Mouse (Mus musculus) hindbrain, embryonic 12.5 days (tissue): ENCODE results near the gene Dnmbp. TPM values are rescaled to one million over a fixed set of nuclear protein-coding genes. Genes with fewer than 3 reads are reported as not detected.
"Not testable (repeated sequence)": the region's sequence is repeated elsewhere in the genome, so short reads cannot be mapped to it uniquely, and the experiment has no call there.

Experiments
- ATAC-seq: fragments of 200-750 bp; cut with Nextera tagmentation; 2 replicates; pipeline ENCODE4 v1.8.0; 2017; ENCODE audit warnings: moderate TSS enrichment; ENCODE audit not compliant: low FRiP score
- H3K27ac ChIP-seq: fragments of 300-500 bp; sonication (generic); 2 replicates; pipeline ENCODE4 v1.5.1; 2016; ENCODE audit warnings: mild to moderate bottlenecking
- H3K27me3 ChIP-seq: fragments of 300-500 bp; sonication (generic); 2 replicates; pipeline ENCODE4 v1.6.1; 2016; ENCODE audit warnings: mild to moderate bottlenecking
- H3K36me3 ChIP-seq: fragments of 300-500 bp; sonication (generic); 2 replicates; pipeline ENCODE4 v1.6.1; 2016; ENCODE audit warnings: mild to moderate bottlenecking
- H3K4me1 ChIP-seq: fragments of 300-500 bp; sonication (generic); 2 replicates; pipeline ENCODE4 v1.6.1; 2016
- H3K4me2 ChIP-seq: fragments of 300-500 bp; sonication (generic); replicated peaks from 2 replicates; pipeline ENCODE4 v1.6.1; 2016; ENCODE audit warnings: mild to moderate bottlenecking
- H3K4me3 ChIP-seq: fragments of 300-500 bp; sonication (generic); 2 replicates; pipeline ENCODE4 v1.5.1; 2016; ENCODE audit warnings: mild to moderate bottlenecking
- H3K9ac ChIP-seq: fragments of 300-500 bp; sonication (generic); 2 replicates; pipeline ENCODE4 v1.6.1; 2016; ENCODE audit warnings: mild to moderate bottlenecking, moderate library complexity
- H3K9me3 ChIP-seq: fragments of 300-500 bp; sonication (generic); replicated peaks from 2 replicates; pipeline ENCODE4 v1.6.1; 2016; ENCODE audit warnings: mild to moderate bottlenecking
- WGBS: fragments of 180-500 bp; shearing (Covaris S2); methylation state at CpG from one replicate; pipeline ENCODE4 v1.1.7; 2016; 5-methylcytosine and 5-hydroxymethylcytosine counted together
- polyA plus RNA-seq: library from polyadenylated mRNA; unstranded; fragments of >200 nt; fragmentation: Nextera tagmentation; extraction: Ambion mirVana; gene quantifications from 2 replicates; pipeline ENCODE4 v1.2.1, GENCODE M21; 2016

The Dnmbp gene
- polyA plus RNA-seq, 1 experiment from 2014 or later = 16.9 TPM

DNA sequence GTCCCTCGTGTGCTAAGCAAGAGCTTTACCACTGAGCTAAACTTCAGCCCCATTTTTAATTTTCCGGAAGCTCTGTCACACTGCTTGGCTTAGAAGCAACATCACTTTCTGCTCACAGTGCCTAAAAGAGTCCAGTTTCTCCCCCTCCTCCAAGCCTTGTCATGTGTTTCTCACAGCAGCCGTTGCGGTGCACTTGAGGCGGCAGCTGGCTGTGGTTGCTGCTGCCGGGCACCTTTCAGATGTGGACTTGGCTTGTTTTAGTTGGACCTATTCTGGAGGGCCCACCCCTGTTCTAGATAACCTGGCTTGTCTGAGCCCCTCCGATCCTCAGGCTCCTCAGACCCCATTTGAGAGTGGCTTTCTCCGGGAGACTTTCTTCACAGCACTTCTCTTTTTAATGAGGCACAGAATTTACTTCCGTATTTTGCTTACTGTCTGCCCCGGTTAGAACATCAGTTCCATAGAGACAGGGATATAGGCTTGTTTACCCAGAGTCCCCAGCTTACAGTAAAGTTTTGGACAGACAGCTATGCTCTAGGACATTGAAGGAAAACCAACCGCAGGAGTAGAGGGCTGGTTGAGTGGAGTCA is 25.6 kb upstream of the Dnmbp start:
- H3K4me1 ChIP-seq = peaks cover 3% of the 10 kb centered on the region; the same call in 1 of the 2 replicates
- no peaks in the 10 kb centered on the region for H3K9me3 ChIP-seq
- no peak overlapping the region for H3K4me2 ChIP-seq
- H3K27me3 ChIP-seq = no peaks in the 10 kb centered on the region
- no peak overlapping the region for H3K9ac ChIP-seq
- no peak overlapping the region for H3K27ac ChIP-seq
- no peak overlapping the region for H3K4me3 ChIP-seq
- WGBS = 86% methylated on average over 11 of the region's 11 CpGs
- H3K36me3 ChIP-seq = no peaks in the 10 kb centered on the region
- ATAC-seq = no peak

DNA sequence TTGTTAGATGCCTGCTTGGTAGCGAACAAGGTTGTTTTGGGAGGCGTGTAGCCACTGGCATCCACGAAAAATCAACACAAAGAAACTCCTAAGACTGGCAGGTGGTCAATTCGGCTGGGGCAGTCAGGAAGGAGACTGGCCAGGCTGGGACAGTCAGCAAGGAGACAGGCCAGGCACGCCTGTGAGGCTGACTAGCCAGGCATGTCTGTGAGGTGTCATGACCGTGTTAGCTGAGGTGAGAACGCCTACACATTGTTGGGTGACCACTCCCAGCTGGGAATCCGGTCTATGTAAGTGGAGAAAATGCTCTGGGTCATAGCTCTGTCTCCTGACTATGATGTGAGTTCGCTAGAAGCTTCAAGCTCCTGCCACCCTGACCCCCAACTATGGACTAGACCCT is 22.8 kb upstream of the Dnmbp start:
- Histone ChIP-seq H3K4me3 (no peak overlapping the region), H3K9me3 (no peaks in the 10 kb centered on the region), H3K9ac (no peak overlapping the region), H3K4me2 (no peak overlapping the region), H3K27me3 (no peaks in the 10 kb centered on the region), H3K27ac (no peak overlapping the region), H3K36me3 (no peaks in the 10 kb centered on the region), H3K4me1 (no peaks in the 10 kb centered on the region)
- 68% methylated on average over 9 of the region's 9 CpGs for WGBS
- ATAC-seq = no peak

DNA sequence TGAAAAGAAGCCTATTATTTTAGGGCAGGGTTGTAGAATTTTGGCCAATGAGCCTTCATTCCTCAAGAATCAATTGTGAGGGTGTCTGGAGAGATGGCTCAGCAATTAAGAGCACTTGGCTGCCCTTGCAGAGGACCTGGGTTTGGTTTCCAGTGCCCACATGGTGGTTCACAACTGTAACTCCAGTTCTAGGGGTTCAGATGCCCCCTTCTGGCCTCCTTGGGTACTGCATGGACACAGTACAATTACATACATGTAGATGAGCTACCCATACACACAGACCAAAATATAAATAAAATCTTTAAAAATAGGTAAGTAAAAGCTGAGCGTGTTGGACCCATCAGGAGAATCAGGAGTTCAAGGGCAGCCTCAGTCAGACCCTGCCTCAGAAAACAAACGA is 21.2 kb upstream of the Dnmbp start:
- 71% methylated on average over 2 of the region's 2 CpGs for WGBS

DNA sequence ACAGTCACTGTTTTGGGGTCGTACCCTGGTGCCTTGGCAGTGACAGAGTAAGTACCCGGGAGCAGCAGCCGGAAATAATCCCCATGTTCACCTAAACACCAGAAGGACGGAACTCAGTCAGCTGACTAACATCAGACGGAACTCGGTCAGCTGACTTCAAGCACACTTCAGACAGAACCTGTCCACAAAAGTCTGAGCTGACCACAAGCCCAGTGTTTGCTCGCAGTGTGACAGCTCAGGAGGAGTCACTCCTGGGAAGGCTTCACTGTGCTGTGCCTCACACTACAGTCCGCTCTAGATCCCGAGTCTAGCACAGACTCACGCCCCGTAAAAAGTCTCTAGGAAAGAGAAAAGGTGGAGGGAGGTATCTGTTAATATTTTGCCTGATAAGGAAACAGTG is 20.0 kb upstream of the Dnmbp start:
- Histone ChIP-seq H3K4me3 (no peak overlapping the region), H3K9ac (no peak overlapping the region), H3K36me3 (no peaks in the 10 kb centered on the region), H3K4me2 (no peak overlapping the region), H3K4me1 (no peaks in the 10 kb centered on the region), H3K27ac (no peak overlapping the region), H3K27me3 (no peaks in the 10 kb centered on the region), H3K9me3 (no peaks in the 10 kb centered on the region)
- ATAC-seq = no peak
- WGBS = 90% methylated on average over 11 of the region's 11 CpGs

More for the DNA sequence above, 21.2 kb upstream of the Dnmbp start:
- no peaks in the 10 kb centered on the region for H3K9me3 ChIP-seq
- H3K4me1 ChIP-seq = no peaks in the 10 kb centered on the region
- no peak overlapping the region for H3K27ac ChIP-seq
- no peak for ATAC-seq
- no peaks in the 10 kb centered on the region for H3K36me3 ChIP-seq
- no peak overlapping the region for H3K4me2 ChIP-seq
- H3K27me3 ChIP-seq = no peaks in the 10 kb centered on the region
- no peak overlapping the region for H3K9ac ChIP-seq
- no peak overlapping the region for H3K4me3 ChIP-seq

DNA sequence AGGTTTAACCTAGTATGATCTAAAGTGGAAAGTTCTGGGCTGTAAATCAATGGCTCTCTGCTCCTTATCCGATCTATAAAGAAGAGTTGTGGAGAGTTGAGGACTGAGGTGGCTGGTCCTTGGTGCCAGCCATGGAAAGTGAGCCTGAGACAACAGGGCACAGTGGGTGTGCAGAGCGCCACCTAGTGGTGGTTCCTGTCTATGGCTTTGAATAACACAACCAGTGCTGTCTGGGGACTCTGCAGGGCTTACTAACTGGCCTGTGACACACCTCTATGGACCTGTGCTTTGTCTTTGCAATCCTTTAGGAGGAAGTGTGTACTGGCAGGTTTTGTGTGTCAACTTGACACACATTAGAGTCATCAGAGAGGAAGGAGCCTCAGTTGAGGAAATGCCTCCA is 19.2 kb upstream of the Dnmbp start:
- Histone ChIP-seq H3K4me3 (no peak overlapping the region), H3K4me1 (no peaks in the 10 kb centered on the region), H3K27me3 (no peaks in the 10 kb centered on the region), H3K4me2 (no peak overlapping the region), H3K36me3 (no peaks in the 10 kb centered on the region), H3K9ac (no peak overlapping the region), H3K27ac (no peak overlapping the region), H3K9me3 (no peaks in the 10 kb centered on the region)
- WGBS = 38% methylated on average over 2 of the region's 2 CpGs
- ATAC-seq = no peak

DNA sequence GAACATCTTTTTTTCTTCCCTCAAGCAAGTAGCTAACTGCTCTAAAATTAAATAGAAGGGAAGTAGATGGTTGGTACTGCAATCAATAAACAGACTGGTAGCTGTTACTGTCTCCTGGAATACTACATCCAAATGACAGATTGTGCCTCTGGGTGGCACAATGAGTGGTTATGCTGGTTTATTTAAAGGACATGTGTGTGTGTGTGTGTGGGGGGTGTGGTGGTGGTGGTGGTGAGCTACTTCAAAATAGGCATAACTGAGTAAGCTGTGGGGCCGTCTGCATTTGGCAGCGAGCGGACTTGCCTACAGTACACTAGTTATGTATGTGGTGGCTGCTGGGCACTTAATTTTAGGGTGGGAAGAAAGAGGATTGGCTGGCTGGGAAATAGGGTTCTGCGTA is 17.9 kb upstream of the Dnmbp start:
- 90% methylated on average over 4 of the region's 4 CpGs for WGBS
- Histone ChIP-seq H3K27ac (no peak overlapping the region), H3K9me3 (no peaks in the 10 kb centered on the region), H3K27me3 (no peaks in the 10 kb centered on the region), H3K4me2 (no peak overlapping the region), H3K4me3 (no peak overlapping the region), H3K4me1 (no peaks in the 10 kb centered on the region), H3K9ac (no peak overlapping the region), H3K36me3 (no peaks in the 10 kb centered on the region)
- no peak for ATAC-seq

DNA sequence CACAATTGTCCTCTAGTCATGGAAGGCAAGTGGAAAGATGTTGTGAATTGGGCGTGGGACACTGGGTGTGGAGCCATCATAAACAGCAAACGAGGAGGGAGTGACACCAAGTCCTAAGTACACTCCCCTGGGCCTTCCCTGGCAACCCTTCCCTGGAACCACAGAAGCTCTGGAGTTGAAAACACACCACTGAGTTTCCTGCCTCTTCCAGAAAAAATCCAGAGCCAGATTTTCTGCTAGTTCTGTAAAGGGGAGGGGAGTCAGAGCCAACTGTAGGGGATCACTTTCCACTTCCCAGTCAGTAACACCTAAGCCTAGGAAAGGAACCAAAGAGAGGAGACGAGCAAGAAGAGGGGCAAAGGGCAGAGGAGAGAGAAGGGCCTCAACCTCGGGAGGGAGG is 17.4 kb upstream of the Dnmbp start:
- Histone ChIP-seq H3K4me2 (no peak overlapping the region), H3K4me1 (no peaks in the 10 kb centered on the region), H3K27me3 (no peaks in the 10 kb centered on the region), H3K27ac (no peak overlapping the region), H3K4me3 (no peak overlapping the region), H3K9ac (no peak overlapping the region), H3K9me3 (no peaks in the 10 kb centered on the region), H3K36me3 (no peaks in the 10 kb centered on the region)
- 31% methylated on average over 4 of the region's 4 CpGs for WGBS
- no peak for ATAC-seq

DNA sequence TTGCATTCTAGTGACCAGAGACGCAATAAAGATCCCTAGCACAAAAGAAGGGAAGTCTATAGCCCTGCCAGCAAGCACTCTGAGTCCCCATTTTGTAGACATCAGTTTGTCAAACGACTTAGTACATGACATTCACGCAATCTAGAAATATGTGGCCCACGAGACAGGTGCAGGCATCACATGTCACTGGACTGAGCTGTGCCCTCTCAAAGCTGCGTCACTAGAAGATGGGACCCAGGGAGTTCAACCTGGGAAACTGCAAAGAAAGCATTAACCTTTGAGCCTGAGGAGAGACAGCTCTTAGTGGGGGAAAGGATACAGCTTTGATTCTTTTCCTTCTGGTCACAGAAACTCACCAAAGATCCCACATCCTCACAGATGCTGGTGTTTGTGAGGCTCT is 15.3 kb upstream of the Dnmbp start:
- H3K4me2 ChIP-seq = no peak overlapping the region
- no peaks in the 10 kb centered on the region for H3K36me3 ChIP-seq
- no peak overlapping the region for H3K9ac ChIP-seq
- H3K27ac ChIP-seq = no peak overlapping the region
- H3K4me1 ChIP-seq = no peaks in the 10 kb centered on the region
- no peak for ATAC-seq
- H3K9me3 ChIP-seq = no peaks in the 10 kb centered on the region
- no peak overlapping the region for H3K4me3 ChIP-seq
- 78% methylated on average over 5 of the region's 5 CpGs for WGBS
- H3K27me3 ChIP-seq = no peaks in the 10 kb centered on the region

DNA sequence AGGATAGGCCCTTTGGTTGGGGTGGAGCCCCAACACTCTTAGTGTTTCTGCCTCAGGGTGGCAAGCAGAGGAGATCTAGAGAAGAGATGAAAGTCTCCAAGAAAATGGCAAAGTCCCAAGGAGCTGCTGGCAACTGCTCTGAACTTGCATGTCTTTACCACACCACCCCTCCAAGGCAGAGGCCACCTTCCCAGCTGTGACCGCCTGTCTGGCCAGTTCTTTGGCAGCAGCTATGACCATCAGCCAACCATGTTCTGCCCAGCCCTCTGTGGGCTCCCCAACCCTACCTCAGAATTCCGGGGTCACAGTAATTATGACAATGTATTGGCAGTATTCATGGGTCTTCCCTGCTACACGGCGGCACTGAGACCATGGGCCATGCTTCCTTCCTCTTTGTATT is 14.9 kb upstream of the Dnmbp start:
- Histone ChIP-seq H3K9me3 (no peaks in the 10 kb centered on the region), H3K36me3 (no peaks in the 10 kb centered on the region), H3K27ac (no peak overlapping the region), H3K4me2 (no peak overlapping the region), H3K27me3 (no peaks in the 10 kb centered on the region), H3K4me1 (no peaks in the 10 kb centered on the region), H3K4me3 (no peak overlapping the region), H3K9ac (no peak overlapping the region)
- ATAC-seq = no peak
- WGBS = 82% methylated on average over 4 of the region's 4 CpGs

DNA sequence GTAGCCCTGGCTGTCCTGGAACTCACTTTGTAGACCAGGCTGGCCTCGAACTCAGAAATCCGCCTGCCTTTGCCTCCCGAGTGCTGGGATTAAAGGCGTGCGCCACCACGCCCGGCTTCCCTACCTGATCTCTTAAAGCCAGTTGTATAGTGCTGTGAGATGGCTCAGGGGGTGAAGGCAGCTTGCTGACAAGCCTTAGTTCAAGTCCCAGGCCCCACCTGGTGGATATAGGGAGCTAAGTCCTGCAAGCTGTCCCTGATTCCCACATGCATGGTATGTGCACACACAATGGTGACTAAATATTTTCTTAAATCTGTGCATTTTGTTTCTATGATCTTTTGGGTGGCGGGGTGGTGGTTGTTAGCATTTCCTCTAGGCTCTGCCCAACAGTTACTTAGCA is 12.9 kb upstream of the Dnmbp start:
- H3K9ac ChIP-seq, ATAC-seq, H3K9me3 ChIP-seq, H3K36me3 ChIP-seq, H3K27ac ChIP-seq, H3K4me2 ChIP-seq, H3K4me3 ChIP-seq, H3K27me3 ChIP-seq, H3K4me1 ChIP-seq: not testable (repeated sequence)
- WGBS = 83% methylated on average over 8 of the region's 8 CpGs

DNA sequence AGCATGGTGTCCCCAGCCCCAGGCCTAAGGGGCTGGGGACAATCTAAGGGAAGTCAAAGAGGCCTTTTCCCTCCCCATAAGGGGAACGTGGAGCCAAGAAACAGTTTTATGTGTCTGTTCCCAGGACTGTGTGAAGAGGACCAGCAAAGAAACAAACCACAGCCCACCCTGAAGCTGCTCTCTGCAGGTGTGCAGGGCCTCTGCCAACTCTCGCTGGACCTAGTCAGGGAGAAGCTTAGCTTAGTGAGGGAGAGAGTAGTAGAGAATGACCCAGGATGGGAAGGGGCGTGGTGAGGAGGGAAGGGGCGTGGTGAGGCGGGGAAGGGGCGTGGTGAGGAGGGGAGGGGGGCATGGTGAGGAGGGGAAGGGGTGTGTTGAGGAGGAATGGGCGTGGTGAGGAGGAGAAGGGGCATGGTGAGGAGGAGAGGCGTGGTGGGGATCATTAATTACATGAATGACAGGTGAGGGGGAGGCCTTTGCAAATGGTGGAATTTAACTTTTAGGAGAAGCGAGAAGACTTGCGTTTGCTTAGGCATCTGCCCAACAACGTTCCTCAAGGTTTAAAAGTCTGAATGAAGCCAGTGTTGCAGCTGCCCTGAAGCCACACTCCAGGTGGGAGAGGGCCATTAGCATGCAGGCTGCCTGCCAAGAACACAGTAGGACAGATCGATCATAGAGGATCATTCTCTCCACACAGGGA is 9.3 kb upstream of the Dnmbp start:
- H3K4me2 ChIP-seq = peak overlapping the region; percentile 1; the same call in 1 of the 2 replicates
- H3K36me3 ChIP-seq = no peaks in the 10 kb centered on the region
- peaks cover 6% of the 10 kb centered on the region for H3K4me1 ChIP-seq
- no peak overlapping the region for H3K4me3 ChIP-seq
- no peak overlapping the region for H3K27ac ChIP-seq
- no peak for ATAC-seq
- H3K9ac ChIP-seq = no peak overlapping the region
- 3% methylated on average over 11 of the region's 12 CpGs for WGBS
- no peaks in the 10 kb centered on the region for H3K9me3 ChIP-seq
- H3K27me3 ChIP-seq = no peaks in the 10 kb centered on the region

DNA sequence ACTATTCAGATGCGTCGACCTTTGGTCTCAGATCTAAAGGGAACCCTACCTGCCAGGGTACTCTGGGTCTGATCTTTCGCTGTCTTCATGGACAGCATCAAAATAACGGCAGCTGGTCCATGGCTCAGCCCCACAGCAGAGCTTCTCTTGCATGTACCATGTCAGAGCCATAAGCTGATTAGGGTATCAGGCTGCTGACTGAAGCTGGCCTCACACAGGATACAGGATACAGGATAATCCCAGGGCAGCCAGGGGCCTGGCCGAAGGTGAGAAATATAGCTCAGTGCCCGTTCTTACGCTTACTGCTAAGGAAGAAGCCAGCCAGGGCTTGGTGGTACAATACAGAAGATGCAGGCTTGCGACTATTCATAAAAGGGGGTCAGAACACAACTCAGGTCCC is 4.6 kb upstream of the Dnmbp start:
- Histone ChIP-seq H3K27me3 (no peaks in the 10 kb centered on the region), H3K27ac (no peak overlapping the region)

DNA sequence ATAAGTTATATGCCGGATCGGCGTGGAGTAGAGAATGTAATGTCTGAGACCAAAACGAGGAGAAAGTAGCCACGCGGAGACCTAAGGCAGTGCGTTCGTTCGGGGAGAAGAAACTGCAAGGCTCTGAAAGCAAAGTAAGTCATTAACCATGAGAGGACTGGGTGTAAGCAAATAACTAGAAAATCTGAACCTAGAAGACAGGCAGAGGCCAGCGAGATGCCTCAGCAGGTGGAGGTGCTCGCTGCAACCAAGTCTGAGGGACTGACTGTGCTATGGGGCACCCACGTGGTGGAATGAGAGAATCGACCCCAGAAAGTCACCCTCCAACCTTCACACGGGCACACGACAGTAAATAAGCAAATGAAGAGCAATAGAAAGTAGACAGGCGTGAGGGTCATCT is 3.1 kb upstream of the Dnmbp start:
- H3K27ac ChIP-seq = no peak overlapping the region
- H3K9ac ChIP-seq = no peak overlapping the region
- H3K9me3 ChIP-seq = no peaks in the 10 kb centered on the region
- WGBS = 76% methylated on average over 16 of the region's 16 CpGs
- H3K4me1 ChIP-seq = no peaks in the 10 kb centered on the region
- no peaks in the 10 kb centered on the region for H3K36me3 ChIP-seq
- H3K4me3 ChIP-seq = no peak overlapping the region
- no peaks in the 10 kb centered on the region for H3K27me3 ChIP-seq
- ATAC-seq = no peak
- H3K4me2 ChIP-seq = no peak overlapping the region

More for the DNA sequence above, 4.6 kb upstream of the Dnmbp start:
- Histone ChIP-seq H3K9me3 (no peaks in the 10 kb centered on the region), H3K4me1 (peaks cover 6% of the 10 kb centered on the region), H3K4me3 (no peak overlapping the region), H3K36me3 (no peaks in the 10 kb centered on the region), H3K4me2 (no peak overlapping the region), H3K9ac (no peak overlapping the region)
- 90% methylated on average over 8 of the region's 8 CpGs for WGBS
- ATAC-seq = no peak
